8 mouse cellular contexts compared by ENCODE assay signal in the genomic region with DNA sequence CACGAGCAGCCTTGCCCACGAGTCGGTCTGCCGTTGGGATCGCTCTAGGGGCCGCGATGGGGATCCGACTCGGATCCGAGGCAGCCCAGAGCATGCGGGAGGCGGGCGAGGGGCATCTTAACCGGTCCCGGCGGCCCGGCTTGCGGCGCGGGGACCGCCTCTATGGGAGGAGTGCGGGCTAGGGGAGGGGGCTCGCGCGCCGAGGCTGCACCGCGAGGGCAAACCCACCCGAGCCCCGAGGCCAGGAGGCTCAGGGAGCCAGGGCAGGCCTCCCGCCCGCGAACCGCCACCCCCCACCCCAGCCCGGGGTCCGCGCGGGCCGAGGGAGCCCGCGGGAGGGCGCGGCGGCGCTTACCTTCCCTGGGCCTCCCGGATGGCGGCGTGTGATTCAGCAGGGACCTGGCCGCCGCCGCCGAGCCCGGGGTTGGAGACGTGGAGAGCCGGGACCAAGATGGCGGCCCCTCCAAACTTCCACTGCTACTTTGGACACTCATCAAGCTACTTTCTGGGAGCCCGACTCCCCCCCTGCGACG. TPM values are rescaled to one million over a fixed set of nuclear protein-coding genes. Genes with fewer than 3 reads are reported as not detected.
A peak's percentile ranks its signal among the peaks of the same experiment; 100 is the strongest.
DNase-seq lines count a peak whose midpoint lies in the region; ATAC-seq and TF ChIP-seq lines count a peak whose summit lies in the region.

No protein-coding gene starts in this region.

- H3K9ac ChIP-seq in heart, embryonic 13.5 days: peak overlapping the region; percentile 100
- peak overlapping the region; percentile 98 for H3K9ac ChIP-seq in lung, embryonic 14.5 days

- no peaks in the 10 kb centered on the region for H3K27me3 ChIP-seq in C2C12 (ENCODE audit: control insufficient read depth, insufficient read depth, insufficient read length)
- H3K27me3 ChIP-seq in heart, embryonic 13.5 days (replicated peaks): no peaks in the 10 kb centered on the region
- H3K27me3 ChIP-seq in lung, embryonic 14.5 days (ENCODE audit: insufficient read depth, low read length): no peaks in the 10 kb centered on the region
- H3K27me3 ChIP-seq in thymus, adult 2 months (ENCODE audit: control insufficient read depth, insufficient read depth, low read length): no peaks in the 10 kb centered on the region

- H3ac ChIP-seq in C2C12 (ENCODE audit: control insufficient read depth, insufficient read length, low read depth): peak overlapping the region; percentile 99

- H3K4me3 ChIP-seq in C2C12 (ENCODE audit: insufficient read depth, poor library complexity, severe bottlenecking): peak overlapping the region; percentile 69
- H3K4me3 ChIP-seq in embryonic fibroblast, embryonic 13.5 days (ENCODE audit: insufficient read depth, low read length): peak overlapping the region; percentile 100
- peak overlapping the region; percentile 93 for H3K4me3 ChIP-seq in heart, embryonic 13.5 days
- H3K4me3 ChIP-seq in lung, embryonic 14.5 days (ENCODE audit: low read depth, low read length): peak overlapping the region; percentile 92
- peak overlapping the region; percentile 86 for H3K4me3 ChIP-seq in thymus, adult 2 months (ENCODE audit: control insufficient read depth, insufficient read depth, low read length)

- H3K36me3 ChIP-seq in C2C12 (ENCODE audit: control insufficient read depth, insufficient read depth): no peaks in the 10 kb centered on the region
- H3K36me3 ChIP-seq in heart, embryonic 13.5 days: no peaks in the 10 kb centered on the region
- no peaks in the 10 kb centered on the region for H3K36me3 ChIP-seq in lung, embryonic 14.5 days (ENCODE audit: insufficient read depth)
- no peaks in the 10 kb centered on the region for H3K36me3 ChIP-seq in thymus, adult 2 months (ENCODE audit: control insufficient read depth, insufficient read depth, low read length)

- H3K27ac ChIP-seq in embryonic fibroblast, embryonic 13.5 days (ENCODE audit: insufficient read depth, low read length): peak overlapping the region; percentile 93
- H3K27ac ChIP-seq in heart, embryonic 13.5 days (replicated peaks): peak overlapping the region; percentile 100
- H3K27ac ChIP-seq in lung, embryonic 14.5 days (ENCODE audit: low read depth): peak overlapping the region; percentile 100
- H3K27ac ChIP-seq in thymus, adult 2 months (ENCODE audit: control insufficient read depth, insufficient read depth, low read length): peak overlapping the region; percentile 81

- H3K79me2 ChIP-seq in C2C12 (ENCODE audit: control insufficient read depth, insufficient read depth): peaks cover 51% of the 10 kb centered on the region

- DNase-seq in adrenal gland, postnatal 14 days: peak; percentile 87
- DNase-seq in layer of hippocampus, adult 18-20 months (ENCODE audit: low spot score in 2 of 2): peak; percentile 59 to 73
- DNase-seq in lung, embryonic 14.5 days: peak; percentile 78
- peak; percentile 74 for DNase-seq in thymus, adult 2 months

- WGBS in heart, embryonic 13.5 days: under 1% methylated on average over 58 of the region's 59 CpGs
- WGBS in lung, embryonic 14.5 days: under 1% methylated on average over 58 of the region's 59 CpGs
- under 1% methylated on average over 58 of the region's 59 CpGs for WGBS in thymus, adult 2 months

- H3K79me3 ChIP-seq in C2C12 (ENCODE audit: low read depth): peaks cover 46% of the 10 kb centered on the region

- H3K4me1 ChIP-seq in embryonic fibroblast, embryonic 13.5 days (ENCODE audit: control insufficient read depth, insufficient read depth, low read length): no peaks in the 10 kb centered on the region
- H3K4me1 ChIP-seq in heart, embryonic 13.5 days: peaks cover 42% of the 10 kb centered on the region
- 0 out of 2 replicates have a peak, but pooled peaks cover 3% of the 10 kb centered on the region for H3K4me1 ChIP-seq in lung, embryonic 14.5 days (ENCODE audit: insufficient read depth)
- H3K4me1 ChIP-seq in thymus, adult 2 months (replicated peaks; ENCODE audit: control insufficient read depth, insufficient read depth, low read length): peaks cover 15% of the 10 kb centered on the region

- no peaks in the 10 kb centered on the region for H3K9me3 ChIP-seq in heart, embryonic 13.5 days
- H3K9me3 ChIP-seq in lung, embryonic 14.5 days (ENCODE audit: low read depth, low read length): no peaks in the 10 kb centered on the region

- H3K4me2 ChIP-seq in heart, embryonic 13.5 days: peak overlapping the region; percentile 86
- peak overlapping the region; percentile 77 for H3K4me2 ChIP-seq in lung, embryonic 14.5 days

- peak; percentile 44 for ATAC-seq in heart, embryonic 13.5 days (ENCODE audit: extremely low read depth, insufficient number of reproducible peaks, low FRiP score, low TSS enrichment)
- ATAC-seq in lung, embryonic 14.5 days (ENCODE audit: insufficient read depth): peak; percentile 76
- peak; percentile 52 for ATAC-seq in neutrophil, adult 5-6 weeks (ENCODE audit: extremely low read depth, insufficient number of reproducible peaks, low FRiP score, poor library complexity, severe bottlenecking)

- TF ChIP-seq CTCF in C2C12 (IDR thresholded peaks at IDR 0.05; ENCODE audit: control insufficient read depth, insufficient read depth, insufficient read length): no peak
- TF ChIP-seq CTCF in embryonic fibroblast, embryonic 13.5 days (IDR thresholded peaks at IDR 0.05; ENCODE audit: borderline replicate concordance, insufficient read depth, low read length): no peak
- no peak for TF ChIP-seq CTCF in lung, embryonic 14.5 days (IDR thresholded peaks at IDR 0.05; ENCODE audit: low read depth)
- TF ChIP-seq CTCF in thymus, adult 2 months (IDR thresholded peaks at IDR 0.05; ENCODE audit: borderline replicate concordance, control insufficient read depth, extremely low read depth, insufficient read depth, low read length, poor library complexity): no peak

- no peak; the same call in 1 of the 2 replicates for TF ChIP-seq POLR2A in embryonic fibroblast, embryonic 13.5 days (IDR thresholded peaks at IDR 0.05; ENCODE audit: low read depth, low read length)
- no peak for TF ChIP-seq POLR2A in thymus, adult 2 months (IDR thresholded peaks at IDR 0.05; ENCODE audit: control insufficient read depth, extremely low read depth, insufficient read depth, low read length, poor library complexity)

TF ChIP-seq in C2C12, 6 proteins besides CTCF, POLR2A, EP300 and RAD21:
- TF ChIP-seq MYOD1 (IDR thresholded peaks at IDR 0.05; ENCODE audit: control insufficient read depth, insufficient read length, low read depth) (no peak), MAX (IDR thresholded peaks at IDR 0.05) (no peak), CEBPB (IDR thresholded peaks at IDR 0.05; ENCODE audit: low read depth) (no peak), MYOG (IDR thresholded peaks at IDR 0.05; ENCODE audit: control insufficient read depth, extremely low read depth, insufficient read length) (no peak), FOSL1 (IDR thresholded peaks at IDR 0.05; ENCODE audit: insufficient read depth, low read length, poor library complexity, severe bottlenecking) (no peak), USF1 (IDR thresholded peaks at IDR 0.05; ENCODE audit: low read depth) (no peak)

RNA-seq across cellular contexts. Expression of gene Tlk1, which starts 0.6 kb away (rescaled TPM):
- 8.1 TPM for polyA plus RNA-seq in C2C12 (2012; fragmentation: generic; extraction: Trizol)
- total RNA-seq in adrenal gland, postnatal 14 days (2021): 60.4 and 66.0 TPM in 2 replicates
- 52.9 and 59.1 TPM in 2 replicates for polyA plus RNA-seq in embryonic fibroblast, embryonic 13.5 days (2011; ENCODE audit: insufficient read length, low read depth, missing spikeins)
- 18.0 and 18.8 TPM in 2 replicates for polyA plus RNA-seq in heart, embryonic 13.5 days (2015; fragmentation: Nextera tagmentation; extraction: Ambion mirVana)
- 10 to 100 TPM; 80.1 to 82.7 TPM for total RNA-seq in layer of hippocampus, adult 18-20 months (2021)
- 35.9 and 36.4 TPM in 2 replicates for polyA plus RNA-seq in lung, embryonic 14.5 days (2014; fragmentation: Nextera tagmentation; extraction: Ambion mirVana)
- total RNA-seq in neutrophil, adult 5-6 weeks (2017): 76.6 and 79.8 TPM in 2 replicates
- 24.6 and 25.4 TPM in 2 replicates for polyA plus RNA-seq in thymus, adult 2 months (2012; rRNA removed)

Comparison
In these comparisons a context has a peak if more than half of its experiments do, and no peak if none do; other contexts are left out.
1. Peak in every context shown above with its lines: DNase-seq, ATAC-seq, H3K4me3 ChIP-seq and H3K27ac ChIP-seq.